Mouse (Mus musculus): Measurements from ENCODE around the gene Gapvd1. TPM values are rescaled to one million over a fixed set of nuclear protein-coding genes. Genes with fewer than 3 reads are reported as not detected.
A peak's percentile ranks its signal among the peaks of the same experiment; 100 is the strongest.
"Not testable (repeated sequence)": the region's sequence is repeated elsewhere in the genome, so short reads cannot be mapped to it uniquely, and the experiment has no call there.

Gapvd1 gene
- 102 and 105 TPM in 2 replicates for polyA plus RNA-seq (2015; fragmentation: Nextera tagmentation; extraction: Ambion mirVana)

GRCm38 (mm10) chr2:34754551-34755358 is at the start of gene Gapvd1:
TSS of gene Gapvd1 (minus strand) at chr2:34755232.
- Histone ChIP-seq H3K9ac (replicated peaks) (peak within 1 kb of the TSS; percentile 97), H3K27me3 (replicated peaks) (no peaks in the 10 kb centered on the region), H3K27ac (replicated peaks) (peak within 1 kb of the TSS; percentile 95), H3K4me1 (peaks cover 29% of the 10 kb centered on the region), H3K36me3 (no peaks in the 10 kb centered on the region), H3K4me2 (peak within 1 kb of the TSS; percentile 61), H3K9me3 (replicated peaks) (no peaks in the 10 kb centered on the region), H3K4me3 (replicated peaks) (peak within 1 kb of the TSS; percentile 95)
- 1% methylated on average over 13 of the region's 14 CpGs for WGBS
- ATAC-seq (ENCODE audit: low FRiP score): peak; percentile 40

DNA sequence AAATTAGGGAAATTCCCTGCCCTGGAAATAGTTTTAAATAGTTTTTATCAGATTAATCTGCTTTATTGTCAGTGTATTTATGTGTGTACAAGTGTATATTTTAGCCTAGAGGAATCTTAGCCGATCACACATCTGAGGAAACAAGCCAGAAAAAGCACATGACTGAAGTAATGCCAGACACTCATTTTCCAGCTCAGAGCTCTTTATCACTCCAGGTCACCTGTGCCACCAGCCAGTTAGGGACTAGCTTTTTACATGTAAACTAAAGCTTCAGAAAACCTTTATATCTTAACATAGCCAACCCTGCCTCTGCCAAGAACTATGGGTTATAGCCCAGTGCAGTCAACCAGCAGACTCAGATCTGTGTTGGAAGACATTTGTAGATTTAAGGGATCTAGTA is 49.8 kb upstream of the Gapvd1 start:
- H3K27me3 ChIP-seq (replicated peaks): no peaks in the 10 kb centered on the region
- no peak overlapping the region for H3K9ac ChIP-seq (replicated peaks)
- H3K4me2 ChIP-seq: no peak overlapping the region
- no peak overlapping the region for H3K27ac ChIP-seq (replicated peaks)
- H3K9me3 ChIP-seq (replicated peaks): no peaks in the 10 kb centered on the region
- no peak overlapping the region for H3K4me3 ChIP-seq (replicated peaks)
- peaks cover 30% of the 10 kb centered on the region for H3K4me1 ChIP-seq
- 70% methylated on average over 1 of the region's 1 CpGs for WGBS
- peaks cover 17% of the 10 kb centered on the region; the same call in 1 of the 2 replicates for H3K36me3 ChIP-seq
- ATAC-seq (ENCODE audit: low FRiP score): no peak

GRCm38 (mm10) chr2:34804172-34804571 is 49.1 kb upstream of the Gapvd1 start:
- Histone ChIP-seq H3K4me1 (peaks cover 33% of the 10 kb centered on the region), H3K4me2 (peak overlapping the region; percentile 13; the same call in 1 of the 2 replicates), H3K9me3 (replicated peaks) (no peaks in the 10 kb centered on the region), H3K36me3 (peaks cover 17% of the 10 kb centered on the region; the same call in 1 of the 2 replicates), H3K27ac (replicated peaks) (no peak overlapping the region), H3K9ac (replicated peaks) (no peak overlapping the region), H3K27me3 (replicated peaks) (no peaks in the 10 kb centered on the region), H3K4me3 (replicated peaks) (no peak overlapping the region)
- 92% methylated on average over 2 of the region's 2 CpGs for WGBS
- no peak for ATAC-seq (ENCODE audit: low FRiP score)

DNA sequence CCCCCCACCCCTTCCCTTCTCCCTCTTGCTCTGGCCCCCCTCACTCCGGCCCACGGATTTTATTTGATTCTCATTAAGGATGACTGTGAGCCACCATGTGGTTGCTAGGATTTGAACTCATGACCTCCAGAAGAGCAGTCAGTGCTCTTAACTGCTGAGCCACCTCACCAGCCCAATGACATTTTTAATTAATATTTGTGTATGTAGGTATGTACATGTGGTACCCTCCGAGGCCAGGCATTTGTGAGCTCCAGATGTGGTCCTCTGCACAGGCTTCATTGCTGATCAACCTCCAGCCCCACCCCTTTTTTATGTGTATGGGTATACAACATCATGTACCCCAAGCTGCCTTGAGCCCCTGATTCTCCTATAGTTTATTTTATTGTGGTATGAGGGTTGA is 48.7 kb upstream of the Gapvd1 start:
- ATAC-seq (ENCODE audit: low FRiP score): no peak
- H3K4me3 ChIP-seq (replicated peaks): peak overlapping the region; percentile 13; the same call in 1 of the 2 replicates
- peak overlapping the region; percentile 52 for H3K4me2 ChIP-seq
- no peaks in the 10 kb centered on the region for H3K9me3 ChIP-seq (replicated peaks)
- no peaks in the 10 kb centered on the region for H3K27me3 ChIP-seq (replicated peaks)
- peaks cover 17% of the 10 kb centered on the region; the same call in 1 of the 2 replicates for H3K36me3 ChIP-seq
- WGBS: 65% methylated on average over 3 of the region's 3 CpGs
- H3K9ac ChIP-seq (replicated peaks): no peak overlapping the region
- peaks cover 37% of the 10 kb centered on the region for H3K4me1 ChIP-seq
- no peak overlapping the region for H3K27ac ChIP-seq (replicated peaks)

DNA sequence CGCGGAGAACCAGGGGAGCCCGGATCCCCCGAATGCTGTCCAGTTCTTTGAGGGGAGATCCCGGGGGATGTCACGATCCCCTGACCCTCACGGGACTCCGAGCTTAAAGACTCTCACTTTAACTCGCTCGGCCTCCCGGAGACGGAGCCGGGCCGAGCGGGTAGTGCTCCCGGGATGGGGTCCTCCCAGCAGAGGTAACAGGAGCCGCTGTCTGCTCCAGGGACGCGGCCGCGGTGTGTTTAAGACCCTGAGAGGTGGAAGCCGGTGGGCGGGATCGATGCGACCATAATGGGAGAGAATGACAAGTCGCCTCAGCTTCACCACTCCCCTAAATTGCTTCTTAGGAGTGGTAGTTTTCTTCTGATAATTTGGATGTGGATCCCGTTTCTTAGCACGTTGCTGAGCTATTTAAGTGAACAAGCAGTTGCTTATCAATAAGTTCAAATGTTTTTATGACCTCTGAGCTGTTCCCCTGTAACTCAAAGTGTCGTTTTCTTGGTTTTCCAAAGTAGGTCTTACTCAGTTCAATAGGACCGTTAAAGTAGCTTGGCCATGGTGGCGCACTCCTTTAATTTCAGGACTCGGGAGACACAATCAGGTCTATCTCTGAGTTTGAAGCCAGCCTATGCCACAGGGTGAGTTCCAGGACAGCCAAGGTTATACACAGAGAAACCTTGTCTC is 47.7 kb upstream of the Gapvd1 start:
- ATAC-seq (ENCODE audit: low FRiP score): peak; percentile 65
- 1% methylated on average over 29 of the region's 32 CpGs for WGBS
- not testable (repeated sequence) for H3K27me3 ChIP-seq (replicated peaks)

DNA sequence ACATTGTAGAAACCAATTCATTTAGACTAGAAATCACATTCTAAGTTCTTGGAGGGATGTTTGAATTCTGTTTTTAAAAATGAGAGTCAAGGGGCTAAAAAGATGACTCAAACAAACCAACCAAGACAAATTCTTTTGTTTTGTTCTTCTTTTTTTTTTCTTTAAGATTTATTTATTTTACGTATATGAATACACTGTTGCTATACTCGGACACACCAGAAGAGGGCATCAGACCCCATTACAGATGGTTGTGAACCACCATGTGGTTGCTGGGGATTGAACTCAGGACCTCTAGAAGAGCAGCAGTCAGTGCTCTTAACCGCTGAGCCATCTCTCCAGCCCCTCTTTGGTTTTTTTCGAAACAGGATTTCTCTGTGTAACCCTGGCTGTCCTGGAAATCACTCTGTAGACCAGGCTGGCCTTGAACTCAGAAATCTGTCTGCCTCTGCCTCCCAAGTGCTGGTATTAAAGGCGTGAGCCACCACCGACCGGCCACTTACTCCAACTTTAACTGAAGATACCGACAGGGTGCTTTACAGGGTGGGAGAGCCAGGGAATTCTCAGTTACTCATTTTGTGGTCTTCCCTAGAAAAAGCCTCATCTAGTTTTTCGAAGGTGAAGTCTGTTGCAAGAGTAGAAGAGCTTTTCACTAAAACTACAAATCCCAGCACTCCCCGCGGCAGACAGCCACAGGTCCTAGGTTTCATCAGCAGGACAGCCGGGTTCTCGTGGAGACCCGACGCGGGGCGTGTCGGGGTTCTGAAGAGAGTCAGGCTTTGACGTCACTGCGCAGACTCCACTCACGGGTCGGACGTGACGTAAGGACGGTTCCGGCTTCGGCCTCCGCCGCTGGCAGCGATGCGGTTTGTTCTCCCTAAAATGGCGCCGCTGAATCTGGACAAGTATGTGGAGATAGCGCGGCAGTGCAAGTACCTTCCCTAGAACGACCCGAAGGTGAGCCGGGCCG is 46.8 kb upstream of the Gapvd1 start:
- no peaks in the 10 kb centered on the region for H3K9me3 ChIP-seq (replicated peaks)
- H3K27me3 ChIP-seq (replicated peaks): no peaks in the 10 kb centered on the region
- H3K9ac ChIP-seq (replicated peaks): peak overlapping the region; percentile 79
- H3K4me3 ChIP-seq (replicated peaks): peak overlapping the region; percentile 70
- WGBS: 4% methylated on average over 39 of the region's 39 CpGs
- peaks cover 9% of the 10 kb centered on the region; the same call in 1 of the 2 replicates for H3K36me3 ChIP-seq
- H3K4me1 ChIP-seq: peaks cover 39% of the 10 kb centered on the region
- peak; percentile 97 for ATAC-seq (ENCODE audit: low FRiP score)
- peak overlapping the region; percentile 55 for H3K4me2 ChIP-seq
- H3K27ac ChIP-seq (replicated peaks): peak overlapping the region; percentile 94

More for the DNA sequence above, 47.7 kb upstream of the Gapvd1 start:
- H3K4me2 ChIP-seq: peak overlapping the region; percentile 55
- H3K4me1 ChIP-seq: peaks cover 39% of the 10 kb centered on the region
- peaks cover 14% of the 10 kb centered on the region; the same call in 1 of the 2 replicates for H3K36me3 ChIP-seq
- H3K9me3 ChIP-seq (replicated peaks): not testable (repeated sequence)
- H3K4me3 ChIP-seq (replicated peaks): peak overlapping the region; percentile 70
- peak overlapping the region; percentile 94 for H3K27ac ChIP-seq (replicated peaks)
- peak overlapping the region; percentile 79 for H3K9ac ChIP-seq (replicated peaks)

GRCm38 (mm10) chr2:34800371-34800770 is 45.3 kb upstream of the Gapvd1 start:
- Histone ChIP-seq H3K4me3 (replicated peaks) (peak overlapping the region; percentile 62; the same call in 1 of the 2 replicates), H3K4me1 (peaks cover 35% of the 10 kb centered on the region), H3K9ac (replicated peaks) (no peak overlapping the region), H3K27me3 (replicated peaks) (no peaks in the 10 kb centered on the region), H3K36me3 (peaks cover 4% of the 10 kb centered on the region; the same call in 1 of the 2 replicates), H3K9me3 (replicated peaks) (no peaks in the 10 kb centered on the region), H3K4me2 (peak overlapping the region; percentile 72), H3K27ac (replicated peaks) (0 out of 2 replicates have a peak overlapping the region, but pooled peaks have one; percentile 67)
- 82% methylated on average over 7 of the region's 7 CpGs for WGBS
- ATAC-seq (ENCODE audit: low FRiP score): no peak

DNA sequence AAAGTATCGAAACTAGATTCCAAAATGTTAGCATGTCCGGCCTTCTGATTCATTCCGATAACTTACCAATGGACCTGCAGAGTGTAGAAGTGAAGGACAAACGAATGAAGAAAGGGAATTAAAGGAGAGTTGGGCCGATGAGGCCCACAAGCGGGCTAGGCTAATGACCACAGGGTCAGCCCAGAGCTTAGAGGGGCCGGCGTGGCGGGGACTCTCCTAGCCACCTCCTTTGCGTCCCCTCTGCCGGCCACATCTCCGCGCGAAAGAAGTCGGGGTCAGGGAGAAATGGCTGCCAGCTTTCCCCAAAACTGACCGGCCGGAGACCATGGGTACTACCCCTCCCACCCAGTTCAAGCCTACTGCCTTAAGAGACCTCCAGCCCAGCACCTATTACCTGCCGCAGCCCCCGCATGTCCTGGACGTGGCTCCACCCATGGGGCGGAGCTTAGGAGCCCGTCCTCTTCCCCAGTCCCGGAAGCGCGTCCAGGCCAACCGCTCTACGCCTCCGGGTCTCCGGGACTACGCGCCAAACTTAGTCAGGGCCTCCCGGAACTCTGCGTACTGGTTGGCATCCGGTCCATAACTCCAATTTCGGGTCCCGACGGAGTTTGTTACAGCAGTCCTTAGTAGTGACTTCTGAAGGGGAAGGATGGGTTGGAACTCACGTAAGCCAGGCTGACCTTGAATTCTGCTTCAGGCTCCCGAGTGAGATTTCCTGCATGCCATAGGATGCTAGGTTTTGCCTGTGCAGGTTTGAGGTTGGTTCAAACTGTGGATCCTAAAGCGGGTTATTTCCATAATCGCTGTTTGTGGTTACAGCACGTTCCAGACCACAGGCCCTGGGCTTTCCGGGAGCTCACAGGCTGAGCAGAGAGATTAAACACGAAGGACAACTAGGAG is 44.6 kb upstream of the Gapvd1 start, which contains the start of gene Rabepk:
Rabepk (minus strand) TSS at position 556 of the 900 bp plus-strand sequence.
- H3K4me2 ChIP-seq: peak within 1 kb of the TSS; percentile 72
- H3K4me1 ChIP-seq: peaks cover 31% of the 10 kb centered on the region
- WGBS: 5% methylated on average over 44 of the region's 44 CpGs
- peak within 1 kb of the TSS; percentile 67 for H3K27ac ChIP-seq (replicated peaks)
- peak within 1 kb of the TSS; percentile 52 for H3K9ac ChIP-seq (replicated peaks)
- no peaks in the 10 kb centered on the region for H3K9me3 ChIP-seq (replicated peaks)
- H3K36me3 ChIP-seq: peaks cover 11% of the 10 kb centered on the region; the same call in 1 of the 2 replicates
- no peaks in the 10 kb centered on the region for H3K27me3 ChIP-seq (replicated peaks)
- peak; percentile 51 for ATAC-seq (ENCODE audit: low FRiP score)
- peak within 1 kb of the TSS; percentile 62 for H3K4me3 ChIP-seq (replicated peaks)

DNA sequence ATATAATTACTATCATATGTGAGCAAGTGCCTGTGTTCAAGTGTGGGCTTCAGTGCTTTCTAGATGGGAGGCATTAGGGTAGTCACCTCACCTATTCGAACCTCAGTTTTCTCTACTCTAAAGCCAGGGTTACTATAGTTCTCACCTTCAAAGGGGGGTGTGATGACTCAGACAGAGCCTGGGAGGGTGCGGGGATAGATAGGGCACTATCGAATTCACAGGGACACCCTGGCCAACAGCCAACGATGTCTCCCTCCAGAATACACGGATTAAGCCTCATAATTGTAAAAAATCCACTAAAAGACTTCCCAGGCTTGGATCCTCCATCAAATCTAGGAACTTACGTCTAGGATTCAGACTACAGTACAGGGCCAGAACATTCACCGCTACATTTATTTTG is 40.4 kb upstream of the Gapvd1 start:
- Histone ChIP-seq H3K4me1 (peaks cover 15% of the 10 kb centered on the region), H3K4me2 (no peak overlapping the region), H3K9ac (replicated peaks) (no peak overlapping the region), H3K27me3 (replicated peaks) (no peaks in the 10 kb centered on the region), H3K27ac (replicated peaks) (no peak overlapping the region), H3K4me3 (replicated peaks) (no peak overlapping the region), H3K36me3 (peaks cover 19% of the 10 kb centered on the region), H3K9me3 (replicated peaks) (no peaks in the 10 kb centered on the region)
- no peak for ATAC-seq (ENCODE audit: low FRiP score)
- WGBS: 94% methylated on average over 7 of the region's 7 CpGs

- Histone ChIP-seq H3K36me3 (peaks cover 26% of the 10 kb centered on the region), H3K4me1 (peaks cover 7% of the 10 kb centered on the region), H3K4me3 (replicated peaks) (no peak overlapping the region), H3K4me2 (no peak overlapping the region), H3K27me3 (replicated peaks) (no peaks in the 10 kb centered on the region), H3K27ac (replicated peaks) (no peak overlapping the region), H3K9ac (replicated peaks) (no peak overlapping the region), H3K9me3 (replicated peaks) (no peaks in the 10 kb centered on the region)
- no peak for ATAC-seq (ENCODE audit: low FRiP score)
- WGBS: 96% methylated on average over 2 of the region's 2 CpGs
Measured at GRCm38 (mm10) chr2:34794511-34794910, 39.5 kb upstream of the Gapvd1 start.

All from neural tube, embryonic 15.5 days (tissue).